Mouse (Mus musculus) stomach, embryonic 16.5 days (tissue): ENCODE measurements around the gene Gp9. TPM values are rescaled to one million over a fixed set of nuclear protein-coding genes. Genes with fewer than 3 reads are reported as not detected.

Experiments
- ATAC-seq: fragments of 200-750 bp; cut with Nextera tagmentation; 2 replicates; pipeline ENCODE4 v1.8.0; 2017; ENCODE audit warnings: moderate number of reproducible peaks, moderate TSS enrichment; ENCODE audit not compliant: insufficient read depth, low FRiP score
- H3K27ac ChIP-seq: fragments of 300-500 bp; sonication (generic); 2 replicates; pipeline ENCODE4 v1.5.1; 2014; ENCODE audit warnings: low read length
- H3K27me3 ChIP-seq: fragments of 300-500 bp; sonication (generic); 2 replicates; pipeline ENCODE4 v1.6.1; 2014; ENCODE audit warnings: low read length, control low read depth, mixed read lengths; ENCODE audit not compliant: control insufficient read depth, insufficient read depth
- H3K36me3 ChIP-seq: fragments of 300-500 bp; sonication (generic); 2 replicates; pipeline ENCODE4 v1.6.1; 2014; ENCODE audit warnings: low read length; ENCODE audit not compliant: control insufficient read depth, insufficient read depth
- H3K4me1 ChIP-seq: fragments of 300-500 bp; sonication (generic); 2 replicates; pipeline ENCODE4 v1.6.1; 2014; ENCODE audit warnings: low read length, control low read depth, mixed read lengths; ENCODE audit not compliant: control insufficient read depth, insufficient read depth
- H3K4me2 ChIP-seq: fragments of 300-500 bp; sonication (generic); 2 replicates; pipeline ENCODE4 v1.6.1; 2014; ENCODE audit warnings: low read depth, low read length, mixed read lengths
- H3K4me3 ChIP-seq: fragments of 300-500 bp; sonication (generic); replicated peaks from 2 replicates; pipeline ENCODE4 v1.5.1; 2014; ENCODE audit warnings: mild to moderate bottlenecking, low read length
- H3K9ac ChIP-seq: fragments of 300-500 bp; sonication (generic); 2 replicates; pipeline ENCODE4 v1.6.1; 2014; ENCODE audit warnings: low read length
- H3K9me3 ChIP-seq: fragments of 300-500 bp; sonication (generic); replicated peaks from 2 replicates; pipeline ENCODE4 v1.6.1; 2016; ENCODE audit warnings: low read length, control low read depth; ENCODE audit not compliant: control insufficient read depth
- WGBS: fragments of 180-500 bp; shearing (Covaris S2); extraction: QIAGEN DNeasy Blood & Tissue Kit; methylation state at CpG from one replicate; pipeline ENCODE4 v1.1.7; 2014; 5-methylcytosine and 5-hydroxymethylcytosine counted together
- polyA plus RNA-seq: library from polyadenylated mRNA; unstranded; fragments of >200 nt; fragmentation: Nextera tagmentation; extraction: Ambion mirVana; gene quantifications from 2 replicates; pipeline ENCODE4 v1.2.1, GENCODE M21; 2015

Gene Gp9
- polyA plus RNA-seq, 1 experiment from 2014 or later: 1.4 TPM

DNA sequence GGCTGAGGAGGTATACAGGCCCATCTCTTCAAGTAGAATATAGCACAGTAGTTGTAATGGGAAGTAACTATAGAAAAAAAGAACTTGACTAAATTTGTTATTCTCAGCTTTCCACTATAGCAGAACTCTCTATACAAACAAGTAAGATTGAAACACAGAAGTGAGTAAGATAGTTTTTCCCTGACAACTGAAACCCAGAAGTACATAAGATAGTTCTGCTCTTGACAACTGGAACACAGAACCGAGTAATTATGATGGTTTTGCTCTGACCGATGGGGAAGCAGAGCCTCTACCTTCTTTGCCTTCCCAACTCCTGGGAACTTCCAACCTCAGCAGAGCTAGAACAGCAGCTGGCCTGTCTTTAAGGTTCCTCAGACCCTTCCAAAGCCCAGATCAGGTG is 31.3 kb downstream of the Gp9 start:
- Histone ChIP-seq H3K9ac (0 out of 2 replicates have a peak overlapping the region, but pooled peaks have one; percentile 89), H3K9me3 (no peaks in the 10 kb centered on the region), H3K4me2 (peak overlapping the region; percentile 89), H3K27ac (peak overlapping the region; percentile 9; the same call in 1 of the 2 replicates), H3K36me3 (no peaks in the 10 kb centered on the region), H3K27me3 (no peaks in the 10 kb centered on the region), H3K4me1 (peaks cover 19% of the 10 kb centered on the region), H3K4me3 (peak overlapping the region; percentile 13; the same call in 1 of the 2 replicates)
- WGBS: 88% methylated on average over 2 of the region's 2 CpGs
- ATAC-seq: no peak

- peak overlapping the region; percentile 13 for H3K4me3 ChIP-seq
- peak overlapping the region; percentile 9; the same call in 1 of the 2 replicates for H3K27ac ChIP-seq
- H3K36me3 ChIP-seq: no peaks in the 10 kb centered on the region
- no peak for ATAC-seq
- no peaks in the 10 kb centered on the region for H3K27me3 ChIP-seq
- no peaks in the 10 kb centered on the region for H3K9me3 ChIP-seq
- WGBS: 75% methylated on average over 6 of the region's 6 CpGs
- H3K4me2 ChIP-seq: peak overlapping the region; percentile 89
- H3K9ac ChIP-seq: peak overlapping the region; percentile 89
- peaks cover 19% of the 10 kb centered on the region for H3K4me1 ChIP-seq
Measured at GRCm38 (mm10) chr6:87809651-87810161, 31.8 kb downstream of the Gp9 start.

- H3K4me3 ChIP-seq: peak overlapping the region; percentile 71
- H3K4me2 ChIP-seq: peak overlapping the region; percentile 89
- H3K36me3 ChIP-seq: no peaks in the 10 kb centered on the region
- H3K9ac ChIP-seq: peak overlapping the region; percentile 89
- WGBS: 37% methylated on average over 6 of the region's 6 CpGs
- no peaks in the 10 kb centered on the region for H3K9me3 ChIP-seq
- H3K27ac ChIP-seq: peak overlapping the region; percentile 54; the same call in 1 of the 2 replicates
- ATAC-seq: no peak
- H3K27me3 ChIP-seq: no peaks in the 10 kb centered on the region
- peaks cover 19% of the 10 kb centered on the region for H3K4me1 ChIP-seq
Measured at GRCm38 (mm10) chr6:87810311-87810710, 32.4 kb downstream of the Gp9 start.

- H3K9me3 ChIP-seq: no peaks in the 10 kb centered on the region
- WGBS: under 1% methylated on average over 77 of the region's 77 CpGs
- ATAC-seq: 0 out of 2 replicates have a peak, but pooled peaks have one; percentile 1
- no peaks in the 10 kb centered on the region for H3K27me3 ChIP-seq
- H3K4me1 ChIP-seq: peaks cover 19% of the 10 kb centered on the region
- peak overlapping the region; percentile 71 for H3K4me3 ChIP-seq
- peak overlapping the region; percentile 89 for H3K9ac ChIP-seq
- H3K27ac ChIP-seq: peak overlapping the region; percentile 84
- H3K36me3 ChIP-seq: no peaks in the 10 kb centered on the region
- peak overlapping the region; percentile 89 for H3K4me2 ChIP-seq
Measured at GRCm38 (mm10) chr6:87810713-87811669, 33.1 kb downstream of the Gp9 start.

- Histone ChIP-seq H3K4me1 (peaks cover 19% of the 10 kb centered on the region), H3K27ac (peak within 1 kb of the TSS; percentile 84), H3K9ac (peak within 1 kb of the TSS; percentile 89), H3K9me3 (no peaks in the 10 kb centered on the region), H3K4me2 (peak within 1 kb of the TSS; percentile 89), H3K27me3 (no peaks in the 10 kb centered on the region), H3K36me3 (no peaks in the 10 kb centered on the region), H3K4me3 (peak within 1 kb of the TSS; percentile 71)
- ATAC-seq: peak; percentile 97
- WGBS: under 1% methylated on average over 55 of the region's 56 CpGs
Measured at GRCm38 (mm10) chr6:87811675-87812338, 33.9 kb downstream of the Gp9 start, which contains the start of gene Rab43. Rab43 (minus strand) TSS chr6:87812164.

DNA sequence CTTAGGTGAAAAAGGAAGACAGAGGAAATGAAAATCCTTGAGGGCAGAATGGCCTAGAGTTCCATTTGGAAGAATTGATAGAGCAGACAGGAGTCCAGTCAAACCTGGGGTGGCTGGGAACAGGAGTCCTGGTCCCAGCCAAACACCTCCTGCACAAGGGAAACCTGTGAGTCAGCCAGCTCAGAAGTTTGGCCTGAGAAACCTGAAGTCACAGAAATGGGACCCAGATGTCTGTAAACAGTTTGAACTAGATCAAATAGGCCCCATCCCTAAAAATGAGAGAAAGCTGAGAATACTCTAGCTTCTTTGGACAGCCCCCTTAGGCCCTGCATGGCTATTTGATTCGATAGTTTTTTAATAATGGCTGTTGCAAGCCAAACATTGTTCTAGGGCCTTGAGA is 34.8 kb downstream of the Gp9 start:
- H3K4me3 ChIP-seq: peak overlapping the region; percentile 71
- peak overlapping the region; percentile 84; the same call in 1 of the 2 replicates for H3K27ac ChIP-seq
- H3K9me3 ChIP-seq: no peaks in the 10 kb centered on the region
- no peaks in the 10 kb centered on the region for H3K27me3 ChIP-seq
- peak overlapping the region; percentile 89 for H3K4me2 ChIP-seq
- H3K9ac ChIP-seq: peak overlapping the region; percentile 89; the same call in 1 of the 2 replicates
- 75% methylated on average over 1 of the region's 1 CpGs for whole genome bisulfite sequencing
- peaks cover 19% of the 10 kb centered on the region for H3K4me1 ChIP-seq
- H3K36me3 ChIP-seq: 0 out of 2 replicates have a peak, but pooled peaks cover 1% of the 10 kb centered on the region
- no peak for ATAC-seq

- no peaks in the 10 kb centered on the region for H3K27me3 ChIP-seq
- WGBS: 88% methylated on average over 5 of the region's 5 CpGs
- H3K9ac ChIP-seq: no peak overlapping the region
- ATAC-seq: no peak
- H3K4me3 ChIP-seq: no peak overlapping the region
- H3K36me3 ChIP-seq: 0 out of 2 replicates have a peak, but pooled peaks cover 5% of the 10 kb centered on the region
- peaks cover 15% of the 10 kb centered on the region for H3K4me1 ChIP-seq
- no peak overlapping the region for H3K27ac ChIP-seq
- no peak overlapping the region for H3K4me2 ChIP-seq
- H3K9me3 ChIP-seq: no peaks in the 10 kb centered on the region
Measured at GRCm38 (mm10) chr6:87814486-87814885, 36.6 kb downstream of the Gp9 start.

- WGBS: 91% methylated on average over 2 of the region's 2 CpGs
- no peak for ATAC-seq
- H3K36me3 ChIP-seq: peaks cover 19% of the 10 kb centered on the region
Measured at GRCm38 (mm10) chr6:87820366-87820765, 42.5 kb downstream of the Gp9 start.

More at GRCm38 (mm10) chr6:87820366-87820765, 42.5 kb downstream of the Gp9 start:
- Histone ChIP-seq H3K4me3 (no peak overlapping the region), H3K4me2 (no peak overlapping the region), H3K9ac (no peak overlapping the region), H3K4me1 (no peaks in the 10 kb centered on the region), H3K27me3 (no peaks in the 10 kb centered on the region), H3K9me3 (no peaks in the 10 kb centered on the region), H3K27ac (no peak overlapping the region)
